Mouse (Mus musculus) midbrain, embryonic 10.5 days (tissue): Measurements from ENCODE around the gene Pla2g4a. TPM values are rescaled to one million over a fixed set of nuclear protein-coding genes. Genes with fewer than 3 reads are reported as not detected.

Experiments used
- DNase-seq: peaks from one replicate; pipeline ENCODE4 v3.0.0-alpha.2; 2017; ENCODE audit warnings: low spot score
- H3K27ac ChIP-seq: fragments of 300-500 bp; sonication (generic); replicated peaks from 2 replicates; pipeline ENCODE4 v1.5.1; 2016; ENCODE audit warnings: mild to moderate bottlenecking
- H3K27me3 ChIP-seq: fragments of 300-500 bp; sonication (generic); 2 replicates; pipeline ENCODE4 v1.6.1; 2016; ENCODE audit warnings: low read depth, mild to moderate bottlenecking; ENCODE audit not compliant: poor library complexity, severe bottlenecking
- H3K36me3 ChIP-seq: fragments of 300-500 bp; sonication (generic); 2 replicates; pipeline ENCODE4 v1.6.1; 2016; ENCODE audit warnings: mild to moderate bottlenecking, moderate library complexity
- H3K4me1 ChIP-seq: fragments of 300-500 bp; sonication (generic); 2 replicates; pipeline ENCODE4 v1.6.1; 2016
- H3K4me3 ChIP-seq: fragments of 300-500 bp; sonication (generic); 2 replicates; pipeline ENCODE4 v1.5.1; 2016; ENCODE audit warnings: mild to moderate bottlenecking, moderate library complexity
- H3K9me3 ChIP-seq: fragments of 300-500 bp; sonication (generic); replicated peaks from 2 replicates; pipeline ENCODE4 v1.6.1; 2016; ENCODE audit warnings: mild to moderate bottlenecking
- WGBS: fragments of 180-500 bp; shearing (Covaris S2); methylation state at CpG from one replicate; pipeline ENCODE4 v1.1.7; 2016; 5-methylcytosine and 5-hydroxymethylcytosine counted together
- polyA plus RNA-seq: library from polyadenylated mRNA; unstranded; fragments of >200 nt; fragmentation: Nextera tagmentation; extraction: Ambion mirVana; gene quantifications from 2 replicates; pipeline ENCODE4 v1.2.1, GENCODE M21; 2016

Pla2g4a gene
- polyA plus RNA-seq, 1 experiment from 2014 or later = 4.4 TPM

- Histone ChIP-seq H3K27me3 (no peaks in the 10 kb centered on the region), H3K36me3 (no peaks in the 10 kb centered on the region), H3K4me1 (no peaks in the 10 kb centered on the region), H3K27ac (no peak overlapping the region), H3K9me3 (no peaks in the 10 kb centered on the region), H3K4me3 (no peak overlapping the region)
- WGBS = 40% methylated on average over 2 of the region's 2 CpGs
- DNase-seq = no peak
These were observed 128.1 kb downstream of the Pla2g4a start for GRCm38 (mm10) chr1:149832952-149833351.

DNA sequence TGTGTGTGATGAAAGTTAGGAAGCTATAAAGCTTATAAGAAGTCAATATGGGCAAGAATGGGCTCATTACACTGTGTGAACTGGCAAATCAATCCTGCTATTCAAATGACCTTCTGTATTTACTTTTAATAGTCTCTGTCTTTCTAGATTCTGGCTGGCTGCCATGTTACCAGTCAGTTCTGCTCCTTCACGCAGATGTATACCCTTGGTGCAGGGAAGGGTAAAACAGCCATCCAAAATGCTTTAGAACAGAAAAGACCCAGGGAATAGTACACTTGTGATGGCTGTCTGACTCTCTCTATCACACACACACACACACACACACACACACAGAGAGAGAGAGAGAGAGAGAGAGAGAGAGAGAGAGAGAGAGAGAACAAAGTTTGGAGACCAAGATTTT is 128.6 kb downstream of the Pla2g4a start:
- Histone ChIP-seq H3K4me1 (no peaks in the 10 kb centered on the region), H3K27ac (no peak overlapping the region), H3K4me3 (no peak overlapping the region), H3K27me3 (no peaks in the 10 kb centered on the region), H3K9me3 (no peaks in the 10 kb centered on the region), H3K36me3 (no peaks in the 10 kb centered on the region)
- no peak for DNase-seq
- 95% methylated on average over 1 of the region's 1 CpGs for WGBS

GRCm38 (mm10) chr1:149831100-149831499 is 130.0 kb downstream of the Pla2g4a start:
- no peak overlapping the region for H3K27ac ChIP-seq
- WGBS = 95% methylated on average over 1 of the region's 1 CpGs
- no peaks in the 10 kb centered on the region for H3K4me1 ChIP-seq
- H3K36me3 ChIP-seq = no peaks in the 10 kb centered on the region
- no peak overlapping the region for H3K4me3 ChIP-seq
- H3K9me3 ChIP-seq = no peaks in the 10 kb centered on the region; the same call in 1 of the 2 replicates
- no peaks in the 10 kb centered on the region for H3K27me3 ChIP-seq
- DNase-seq = no peak

GRCm38 (mm10) chr1:149813616-149814345 is 147.3 kb downstream of the Pla2g4a start:
- no peaks in the 10 kb centered on the region for H3K9me3 ChIP-seq

GRCm38 (mm10) chr1:149809527-149809926 is 151.6 kb downstream of the Pla2g4a start:
- no peak for DNase-seq

More at GRCm38 (mm10) chr1:149813616-149814345, 147.3 kb downstream of the Pla2g4a start:
- H3K36me3 ChIP-seq = no peaks in the 10 kb centered on the region
- no peak overlapping the region for H3K4me3 ChIP-seq
- H3K27ac ChIP-seq = no peak overlapping the region
- no peaks in the 10 kb centered on the region for H3K4me1 ChIP-seq
- no peak for DNase-seq
- H3K27me3 ChIP-seq = no peaks in the 10 kb centered on the region
- WGBS = 93% methylated on average over 4 of the region's 4 CpGs

More at GRCm38 (mm10) chr1:149809527-149809926, 151.6 kb downstream of the Pla2g4a start:
- 89% methylated on average over 1 of the region's 1 CpGs for WGBS
- Histone ChIP-seq H3K4me3 (no peak overlapping the region), H3K4me1 (no peaks in the 10 kb centered on the region), H3K27me3 (no peaks in the 10 kb centered on the region), H3K9me3 (no peaks in the 10 kb centered on the region), H3K36me3 (no peaks in the 10 kb centered on the region), H3K27ac (no peak overlapping the region)

Other genes with a start within 250 kb of the Pla2g4a start
- 0.02 and 0.11 TPM in 2 replicates for gene Ptgs2, start 138.7 kb upstream of the Pla2g4a start, polyA plus RNA-seq